Mouse (Mus musculus): ENCODE measurements around the gene Ccnb1.

DNA sequence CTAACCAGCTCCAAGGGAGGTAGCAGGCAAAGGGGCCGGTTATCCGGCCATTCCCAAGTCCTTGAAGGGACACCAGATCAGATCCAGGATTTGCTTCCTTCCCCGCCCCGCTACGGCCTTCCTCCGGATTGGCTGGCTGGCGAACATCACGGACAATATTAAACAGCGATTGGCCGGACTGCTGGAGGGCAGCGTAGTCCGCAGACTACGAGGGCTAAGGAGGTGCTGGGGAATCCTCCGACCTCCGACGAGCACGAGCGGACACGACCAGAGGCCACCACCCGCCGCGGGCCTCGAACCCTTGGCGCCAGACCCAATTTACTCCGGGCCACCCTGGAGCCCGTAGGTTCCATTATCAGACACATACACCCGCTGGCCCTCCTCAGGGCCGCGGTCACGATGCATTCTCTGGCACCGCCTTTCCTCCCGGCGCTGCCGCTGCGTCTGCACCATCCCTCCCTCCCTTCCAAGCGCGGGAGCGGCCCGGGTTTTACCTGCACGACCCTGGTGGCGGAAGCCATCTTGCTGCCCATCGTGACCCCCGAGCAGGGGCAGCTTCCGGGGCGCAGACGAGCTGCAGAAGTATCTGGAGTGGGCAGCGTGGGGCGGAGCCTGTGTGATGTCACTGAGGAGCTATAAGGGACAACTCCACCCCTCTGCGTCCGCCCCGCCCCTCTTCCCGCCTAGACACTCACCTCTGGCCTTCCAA, 42.2 kb downstream of the Ccnb1 start, which contains the start of gene Mrps36:
- TF ChIP-seq CTCF (IDR thresholded peaks at IDR 0.05; ENCODE audit: low read depth, low read length) (no peak), GATA1 (IDR thresholded peaks at IDR 0.05; ENCODE audit: borderline replicate concordance, low read length) (no peak), POLR2AphosphoS5 (IDR thresholded peaks at IDR 0.05; ENCODE audit: insufficient replicate concordance, low read depth, low read length) (no peak)
